Mouse (Mus musculus) left cerebral cortex, adult 2 months (tissue): ENCODE data around the gene Tulp1. TPM values are rescaled to one million over a fixed set of nuclear protein-coding genes. Genes with fewer than 3 reads are reported as not detected.

Experiments
- DNase-seq, 2 experiments: peaks; one replicate each; pipeline ENCODE4 v3.0.0; 2021 to 2022; ENCODE audit warnings: low spot score in 2 of 2, mixed read lengths in 1 of 2; ENCODE audit errors: extremely low spot score in 1 of 2
- H3K27ac ChIP-seq: fragments of 200-600 bp; 2 replicates; pipeline ENCODE4 v1.8.1; 2022
- H3K4me3 ChIP-seq: fragments of 200-600 bp; 2 replicates; pipeline ENCODE4 v1.8.1; 2022
- CTCF ChIP-seq: fragments of 200-600 bp; IDR thresholded peaks from 2 replicates; pipeline ENCODE4 v1.8.1; 2022; ENCODE audit warnings: antibody characterized with exemption, mild to moderate bottlenecking, moderate library complexity
- intact Hi-C: fragments of 180-260 bp; cut with DNase I; formaldehyde crosslinking; loops from one replicate; pipeline ENCODE4 v1.15.1; 2025
- total RNA-seq, 2 experiments: library from RNA; stranded (reverse); gene quantifications; 2 replicates each; pipeline ENCODE4 v1.2.3; 2021

Gene Tulp1
- total RNA-seq, 2 experiments from 2014 or later = not detected

GRCm38 (mm10) chr17:28347327-28347726 is 17.7 kb downstream of the Tulp1 start:
- no peak for DNase-seq
- no peak for TF ChIP-seq CTCF
- Histone ChIP-seq H3K27ac (no peak overlapping the region), H3K4me3 (no peak overlapping the region)
- intact Hi-C loops = no loop called here

- no peak for DNase-seq
- no peak overlapping the region for H3K4me3 ChIP-seq
- TF ChIP-seq CTCF = no peak
- intact Hi-C loops = no loop called here
- no peak overlapping the region for H3K27ac ChIP-seq
Measured at GRCm38 (mm10) chr17:28345882-28346281, 19.1 kb downstream of the Tulp1 start.

- intact Hi-C loops = no loop called here
- Histone ChIP-seq H3K4me3 (no peak overlapping the region), H3K27ac (no peak overlapping the region)
- no peak for TF ChIP-seq CTCF
- DNase-seq = no peak
Measured at GRCm38 (mm10) chr17:28345271-28345721, 19.7 kb downstream of the Tulp1 start.

- intact Hi-C loops = no loop called here
- H3K4me3 ChIP-seq = no peak overlapping the region
- DNase-seq = no peak
- no peak for TF ChIP-seq CTCF
- H3K27ac ChIP-seq = no peak overlapping the region
Measured at GRCm38 (mm10) chr17:28344670-28345069, 20.4 kb downstream of the Tulp1 start.

GRCm38 (mm10) chr17:28344050-28344607 is 20.9 kb downstream of the Tulp1 start:
- no peak overlapping the region for H3K27ac ChIP-seq
- no peak overlapping the region for H3K4me3 ChIP-seq
- TF ChIP-seq CTCF = no peak
- intact Hi-C loops = no loop called here
- no peak for DNase-seq

- intact Hi-C loops = no loop called here
- no peak overlapping the region for H3K27ac ChIP-seq
- H3K4me3 ChIP-seq = peak overlapping the region; percentile 19
- no peak for TF ChIP-seq CTCF
- DNase-seq = peak; percentile 57 to 66
Measured at GRCm38 (mm10) chr17:28341091-28341490, 23.9 kb downstream of the Tulp1 start.

- intact Hi-C loops = no loop called here
Measured at GRCm38 (mm10) chr17:28340578-28340977, 24.4 kb downstream of the Tulp1 start.

GRCm38 (mm10) chr17:28337547-28337946 is 27.5 kb downstream of the Tulp1 start:
- intact Hi-C loops = no loop called here
- Histone ChIP-seq H3K4me3 (no peak overlapping the region), H3K27ac (no peak overlapping the region)
- DNase-seq = no peak
- TF ChIP-seq CTCF = no peak

More at GRCm38 (mm10) chr17:28340578-28340977, 24.4 kb downstream of the Tulp1 start:
- Histone ChIP-seq H3K27ac (no peak overlapping the region), H3K4me3 (no peak overlapping the region)
- no peak for TF ChIP-seq CTCF
- no peak for DNase-seq

GRCm38 (mm10) chr17:28335267-28335666 is 29.8 kb downstream of the Tulp1 start:
- Histone ChIP-seq H3K27ac (no peak overlapping the region), H3K4me3 (no peak overlapping the region)
- no peak for DNase-seq
- no peak for TF ChIP-seq CTCF
- intact Hi-C loops = no loop called here

- intact Hi-C loops = no loop called here
- TF ChIP-seq CTCF = no peak
- Histone ChIP-seq H3K4me3 (no peak overlapping the region), H3K27ac (no peak overlapping the region)
- DNase-seq = no peak
Measured at GRCm38 (mm10) chr17:28332915-28333546, 32.0 kb downstream of the Tulp1 start.

GRCm38 (mm10) chr17:28332113-28332914 is 32.7 kb downstream of the Tulp1 start:
- DNase-seq = no peak
- no peak overlapping the region for H3K4me3 ChIP-seq
- intact Hi-C loops = no loop called here
- no peak overlapping the region for H3K27ac ChIP-seq
- TF ChIP-seq CTCF = no peak
